Mouse (Mus musculus) heart, postnatal 25 days (tissue): ENCODE measurements at regions not wholly inside any gene's neighbourhood (a gene's known extent, or its start where the extent isn't known, plus 50 kb on each side); places are given as distances from the start of the nearest gene placed in this dataset.

Experiments used
- DNase-seq: peaks from one replicate; pipeline ENCODE4 v3.0.0; 2022; ENCODE audit warnings: low spot score
- intact Hi-C: fragments of 180-260 bp; cut with DNase I; formaldehyde crosslinking; loops from one replicate; pipeline ENCODE4 v1.15.1; 2025

DNA sequence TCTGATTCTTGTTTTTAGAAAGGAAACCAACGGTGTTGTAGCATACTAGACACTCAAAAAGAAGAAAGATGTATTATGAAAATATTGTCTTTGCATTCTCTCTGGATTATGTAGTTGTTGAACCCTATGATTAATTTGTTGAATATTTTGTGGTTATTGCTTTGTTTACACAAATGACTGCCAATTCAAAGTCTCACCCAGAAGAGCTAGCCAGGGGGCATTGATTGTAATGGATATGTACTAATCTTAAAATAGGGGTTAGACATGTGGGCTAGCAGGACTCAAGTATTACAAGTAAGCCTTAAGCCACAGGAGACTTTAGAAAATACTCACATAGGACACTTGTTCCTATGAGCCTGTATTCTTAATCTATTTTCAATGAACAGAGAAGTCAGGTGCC lies 135.3 kb upstream of the Tnfaip3 start:
- intact Hi-C loops = no loop called here

DNA sequence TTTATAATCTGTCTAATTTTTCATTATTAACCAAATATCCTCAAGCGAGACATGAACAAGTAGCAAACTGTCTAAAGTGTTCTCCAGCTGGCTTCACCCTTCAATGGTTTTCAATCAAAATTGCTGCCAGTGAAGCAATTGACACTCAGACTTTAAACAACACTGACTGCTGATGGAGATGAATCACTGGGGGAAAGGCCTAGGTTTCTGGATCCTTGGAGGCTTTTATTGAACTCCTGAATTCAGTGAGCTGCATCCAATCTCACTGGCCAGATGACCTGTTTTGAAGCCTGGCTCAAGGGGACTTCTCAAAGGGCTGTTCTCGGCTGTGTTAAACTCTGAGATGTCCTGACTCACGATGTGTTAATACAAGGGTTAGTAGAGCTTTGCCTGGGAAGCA lies 134.5 kb upstream of the Tnfaip3 start:
- no peak for DNase-seq
- intact Hi-C loops = no loop called here

More for the DNA sequence above, 135.3 kb upstream of the Tnfaip3 start:
- DNase-seq = no peak

DNA sequence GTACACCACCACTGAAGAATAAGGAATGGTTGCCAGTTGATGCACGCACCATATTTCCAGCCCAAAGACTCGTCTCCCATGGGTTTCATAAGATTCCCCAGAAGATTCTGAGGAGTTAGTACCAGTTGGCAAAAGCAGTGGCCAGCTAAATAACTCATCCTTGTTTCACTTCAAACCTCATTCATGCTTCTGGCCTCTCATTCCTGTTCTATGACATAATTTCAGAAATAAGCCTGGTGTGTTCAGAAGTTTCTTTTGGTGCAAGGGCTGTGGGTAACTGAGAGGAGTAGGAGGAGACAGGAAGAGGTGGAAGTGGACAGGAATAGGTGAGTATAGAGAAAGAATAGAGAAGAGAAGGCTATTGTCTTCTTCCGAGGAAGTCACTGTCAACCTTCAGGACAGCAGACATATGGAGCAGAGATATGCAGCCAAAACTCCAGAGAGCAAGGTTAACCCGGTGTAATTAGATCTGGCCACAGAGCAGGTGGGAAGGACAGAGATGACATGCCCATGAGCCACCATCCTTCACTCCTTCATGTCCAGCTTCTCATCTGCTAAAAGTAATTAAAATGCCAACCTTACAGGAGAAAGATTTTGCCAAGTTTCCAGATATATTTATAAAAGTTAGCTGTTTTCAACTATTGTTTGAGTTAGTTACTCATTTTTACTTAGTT lies 133.9 kb upstream of the Tnfaip3 start:
- intact Hi-C loops = no loop called here
- DNase-seq = no peak

DNA sequence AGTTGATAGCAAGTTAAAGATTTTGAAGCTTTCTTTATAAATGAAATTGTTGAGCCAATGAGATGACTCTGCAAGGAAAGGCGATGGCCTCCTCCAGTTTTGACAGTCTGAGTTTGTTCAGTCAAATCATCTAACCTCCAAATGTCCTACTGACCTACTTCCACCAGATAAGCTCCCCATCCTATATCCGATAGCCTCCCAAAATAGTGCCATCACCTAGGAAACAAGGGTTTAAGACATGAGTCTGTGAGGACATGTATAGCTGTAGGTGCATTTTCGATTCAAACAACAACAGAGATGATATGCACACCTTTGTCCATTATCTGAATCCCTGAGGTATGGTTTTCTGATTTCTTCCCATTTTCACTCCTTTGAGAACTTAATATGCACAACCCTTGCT lies 126.0 kb upstream of the Tnfaip3 start:
- no peak for DNase-seq
- intact Hi-C loops = no loop called here

GRCm38 (mm10) chr10:19140628-19141027 lies 125.2 kb upstream of the Tnfaip3 start:
- DNase-seq = no peak

GRCm38 (mm10) chr10:19139234-19139633 lies 123.8 kb upstream of the Tnfaip3 start:
- DNase-seq = no peak
- intact Hi-C loops = no loop called here

More at GRCm38 (mm10) chr10:19140628-19141027, 125.2 kb upstream of the Tnfaip3 start:
- intact Hi-C loops = no loop called here

- DNase-seq = no peak
Measured at GRCm38 (mm10) chr10:19138258-19138657, 122.8 kb upstream of the Tnfaip3 start.

DNA sequence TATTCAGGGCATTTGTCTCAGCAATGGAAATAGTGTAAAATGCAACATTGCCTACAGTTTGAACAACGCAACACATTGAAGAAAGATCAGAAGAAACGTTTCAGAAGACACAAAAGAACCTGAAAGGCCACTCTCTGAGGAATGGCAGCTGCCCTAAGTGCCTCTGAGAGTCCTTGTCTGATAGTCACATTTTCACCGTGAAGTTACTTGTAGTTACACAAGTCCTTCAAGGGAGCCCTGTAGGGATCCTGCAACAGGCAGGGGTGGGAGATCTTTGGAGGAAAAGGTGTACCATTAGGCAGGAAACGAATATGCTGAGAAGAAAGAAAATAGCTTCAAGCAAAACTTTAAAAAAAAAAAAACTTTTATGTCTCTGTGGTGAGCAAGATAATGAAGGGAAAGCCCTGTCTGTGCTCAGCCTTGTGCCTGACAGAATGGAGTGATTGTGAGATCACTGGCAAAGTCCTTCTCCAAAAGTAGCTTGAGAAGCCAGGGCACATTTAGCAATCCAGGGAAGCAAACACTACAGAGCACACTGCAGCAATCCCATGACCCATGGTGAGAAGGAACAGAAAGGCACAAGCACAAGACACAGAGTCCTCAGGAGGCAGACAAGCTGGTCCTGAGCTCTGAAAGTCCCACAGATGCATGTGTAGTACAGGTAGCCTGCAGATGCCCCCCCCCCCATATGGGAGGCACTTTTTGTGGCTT lies 112.3 kb upstream of the Tnfaip3 start:
- intact Hi-C loops = no loop called here
- no peak for DNase-seq

More at GRCm38 (mm10) chr10:19138258-19138657, 122.8 kb upstream of the Tnfaip3 start:
- intact Hi-C loops = no loop called here

GRCm38 (mm10) chr10:19126922-19127321 lies 111.5 kb upstream of the Tnfaip3 start:
- no peak for DNase-seq
- intact Hi-C loops = no loop called here

DNA sequence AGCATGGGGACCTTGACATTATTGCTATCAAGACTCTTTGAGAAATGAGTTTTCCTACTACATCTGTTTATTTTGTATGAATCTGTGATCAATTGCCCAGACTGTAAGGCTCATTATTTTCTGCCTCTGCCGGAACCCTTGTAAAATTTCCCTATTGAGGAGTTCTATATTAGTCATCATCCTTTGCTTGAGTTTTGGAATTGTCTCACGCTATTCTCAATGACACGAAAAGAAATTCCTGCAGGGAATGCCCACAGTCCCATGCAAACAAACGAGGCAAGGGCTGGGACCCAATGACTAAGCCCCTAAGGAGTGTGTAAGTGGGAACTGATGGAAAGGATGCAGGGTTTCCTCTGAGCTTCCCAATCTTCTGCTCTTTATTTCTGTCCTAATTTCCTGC lies 111.0 kb upstream of the Tnfaip3 start:
- intact Hi-C loops = no loop called here
- no peak for DNase-seq

- intact Hi-C loops = loop anchor here (5.0 kb wide), 1 partner anchor 106 kb away; the partner anchor contains the start of gene Tnfaip3
- no peak for DNase-seq
Measured at GRCm38 (mm10) chr10:19123691-19124090, 108.2 kb upstream of the Tnfaip3 start.

DNA sequence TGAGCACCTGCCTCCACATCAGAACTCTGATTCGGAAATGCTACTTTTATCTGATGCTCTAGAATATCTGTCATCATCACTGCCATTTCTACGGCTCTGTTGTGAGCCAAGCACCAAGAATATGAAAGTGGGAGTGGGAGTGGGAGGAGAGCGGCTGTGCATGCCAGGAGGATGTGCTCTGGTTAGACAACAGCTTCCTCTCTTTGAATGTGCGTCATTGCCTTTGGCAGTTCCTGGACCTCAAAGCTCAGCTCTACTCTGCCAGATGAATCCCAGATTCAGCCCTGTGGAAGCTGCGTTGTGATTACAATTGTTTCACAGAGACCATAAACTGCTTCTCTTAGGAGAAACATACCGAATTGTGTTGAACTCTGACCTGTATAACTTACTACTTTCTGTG lies 106.8 kb upstream of the Tnfaip3 start:
- no peak for DNase-seq
- intact Hi-C loops = loop anchor here (5.0 kb wide), 1 partner anchor 105 kb away; the partner anchor contains the start of gene Tnfaip3

DNA sequence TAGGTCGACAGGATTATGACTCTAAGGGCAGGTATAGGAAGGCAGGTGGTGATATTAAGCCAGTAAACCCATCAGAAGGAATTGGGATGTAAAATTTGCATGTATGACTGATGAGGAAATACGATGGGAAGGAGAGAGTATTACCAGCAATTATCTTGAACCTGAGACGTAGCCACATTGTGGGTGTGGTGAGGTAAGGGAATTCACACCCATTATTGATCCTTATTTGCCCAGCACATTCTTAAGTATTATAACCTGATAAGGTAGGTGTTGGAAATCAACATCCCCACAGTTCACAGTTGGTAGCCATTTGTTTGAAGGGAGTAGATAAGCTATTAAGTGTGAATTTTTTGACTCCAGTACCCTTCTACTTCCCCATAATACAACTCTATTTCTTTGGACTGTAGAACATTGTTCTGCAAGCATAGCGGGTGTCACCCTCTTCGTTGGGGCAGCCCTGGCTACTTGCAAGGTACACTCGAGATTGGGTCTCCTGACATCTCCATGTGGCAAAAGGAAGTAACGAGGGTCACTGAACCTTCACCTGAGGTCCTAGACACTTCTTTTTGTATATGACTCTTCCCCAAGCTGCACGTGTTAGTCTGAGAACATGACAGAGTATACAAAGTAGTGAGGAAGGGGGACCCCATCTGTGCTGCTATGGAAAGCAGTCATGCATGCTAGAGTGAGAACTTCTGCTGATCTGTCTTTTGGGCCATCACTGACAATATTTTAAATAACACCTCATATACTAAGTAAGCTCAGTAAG lies 104.0 kb upstream of the Tnfaip3 start:
- intact Hi-C loops = loop anchor here (5.0 kb wide), 1 partner anchor 102 kb away; the partner anchor contains the start of gene Tnfaip3
- no peak for DNase-seq

DNA sequence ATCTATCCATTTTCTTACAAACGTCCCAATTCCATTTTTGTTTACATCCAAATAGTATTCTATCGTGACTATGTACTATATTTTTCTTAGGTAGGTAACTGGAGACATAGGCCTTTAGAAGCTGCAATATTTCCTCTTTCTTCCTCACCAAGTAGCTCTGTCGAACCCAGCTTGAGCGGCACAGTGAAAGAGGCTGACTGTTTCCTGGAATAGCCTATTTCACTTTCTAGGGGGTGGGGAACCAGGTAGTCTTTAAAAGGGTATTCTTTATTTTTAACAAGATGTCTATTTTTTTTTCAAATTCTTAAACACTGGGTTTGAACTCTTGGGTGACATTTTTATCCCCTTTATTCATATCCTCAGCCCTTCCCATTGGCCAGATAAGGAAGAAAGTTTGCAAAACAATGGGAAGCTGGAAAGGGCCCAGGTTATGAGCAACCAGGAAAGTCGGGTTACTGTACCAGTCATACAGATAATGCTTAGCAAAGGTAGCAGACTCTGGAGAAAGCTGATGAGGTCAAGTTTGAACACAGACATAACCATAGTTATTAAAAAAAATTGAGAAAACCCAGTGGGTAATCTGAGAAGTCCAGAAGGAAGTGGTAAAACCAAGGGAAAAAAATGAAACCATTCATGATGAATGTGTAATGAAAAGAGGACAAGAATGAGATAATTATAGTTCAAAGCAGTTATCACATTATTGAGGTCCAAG lies 103.3 kb upstream of the Tnfaip3 start:
- DNase-seq = no peak
- intact Hi-C loops = no loop called here

- no peak for DNase-seq
- intact Hi-C loops = no loop called here
Measured at GRCm38 (mm10) chr10:19117071-19117605, 101.7 kb upstream of the Tnfaip3 start.

- intact Hi-C loops = no loop called here
- no peak for DNase-seq
Measured at GRCm38 (mm10) chr10:19112459-19112858, 97.0 kb upstream of the Tnfaip3 start.

GRCm38 (mm10) chr10:19105231-19105681 lies 89.8 kb upstream of the Tnfaip3 start:
- intact Hi-C loops = no loop called here
- DNase-seq = no peak

DNA sequence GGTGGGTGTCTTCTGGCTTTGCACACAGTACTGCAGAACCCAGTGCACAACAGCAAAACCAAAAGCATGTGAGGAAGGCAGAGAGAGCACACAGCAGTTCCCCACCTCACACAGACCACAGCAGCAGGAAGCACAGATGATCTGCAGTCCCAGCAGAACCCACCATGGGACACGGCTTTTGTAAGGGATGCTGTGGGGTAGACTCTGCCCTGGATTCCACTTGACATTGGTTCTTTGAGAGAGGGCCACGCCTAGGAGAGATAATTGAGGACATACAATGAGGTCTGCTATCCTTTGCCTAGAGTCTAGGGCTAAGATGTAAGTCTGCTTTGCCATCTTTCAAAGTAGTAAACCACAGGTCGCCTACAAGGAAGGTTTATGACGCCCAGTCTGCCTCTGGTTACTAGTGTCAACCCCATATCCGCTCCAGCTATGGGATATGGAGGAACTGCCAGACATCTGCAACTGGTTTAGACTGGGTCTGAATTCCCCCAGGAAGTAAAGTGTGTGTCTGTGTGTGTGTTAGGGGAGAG lies 89.3 kb upstream of the Tnfaip3 start:
- no peak for DNase-seq
- intact Hi-C loops = no loop called here
